Mouse (Mus musculus) stomach, postnatal 0 days (tissue): ENCODE measurements at regions not wholly inside any gene's neighbourhood (a gene's known extent, or its start where the extent isn't known, plus 50 kb on each side); places are given as distances from the start of the nearest gene placed in this dataset.

ENCODE experiments used
- CTCF ChIP-seq: IDR thresholded peaks from 2 replicates; pipeline ENCODE4 v1.5.1; 2016; ENCODE audit warnings: antibody characterized with exemption, low read depth, mild to moderate bottlenecking, moderate library complexity
- EP300 ChIP-seq: optimal IDR thresholded peaks from 2 replicates; pipeline ENCODE3; 2016; ENCODE audit warnings: antibody characterized with exemption

GRCm38 (mm10) chr10:111071805-111072553 lies 62.0 kb upstream of the Zdhhc17 start:
- TF ChIP-seq EP300 = no peak
- TF ChIP-seq CTCF = no peak
